Mouse (Mus musculus) E14TG2a.4 (cell line): ENCODE measurements at regions not wholly inside any gene's neighbourhood (a gene's known extent, or its start where the extent isn't known, plus 50 kb on each side); places are given as distances from the start of the nearest gene placed in this dataset.

Source experiments
- H3K27me3 ChIP-seq: 2 replicates; pipeline ENCODE4 v1.6.1; 2014; ENCODE audit warnings: low read length, control low read depth; ENCODE audit not compliant: insufficient read depth
- H3K36me3 ChIP-seq: 2 replicates; pipeline ENCODE4 v1.6.1; 2014; ENCODE audit warnings: low read length, control low read depth; ENCODE audit not compliant: insufficient read depth
- H3K4me1 ChIP-seq: replicated peaks from 2 replicates; pipeline ENCODE4 v1.6.1; 2014; ENCODE audit warnings: low read depth, low read length, control low read depth
- H3K4me3 ChIP-seq: replicated peaks from 2 replicates; pipeline ENCODE4 v1.5.1; 2014; ENCODE audit warnings: mild to moderate bottlenecking, low read length
- H3K9me3 ChIP-seq: 2 replicates; pipeline ENCODE4 v1.6.1; 2014; ENCODE audit warnings: low read length, control low read depth
- CTCF ChIP-seq: conservative IDR thresholded peaks from 2 replicates; pipeline ENCODE4 v1.5.1; 2014; ENCODE audit warnings: low read length
- NANOG ChIP-seq: IDR thresholded peaks from 2 replicates; pipeline ENCODE4 v1.6.1; 2014; ENCODE audit warnings: borderline replicate concordance, low read length, mixed read lengths
- POU5F1 ChIP-seq: IDR thresholded peaks from 2 replicates; pipeline ENCODE4 v1.6.1; 2014; ENCODE audit warnings: low read length, borderline replicate concordance

DNA sequence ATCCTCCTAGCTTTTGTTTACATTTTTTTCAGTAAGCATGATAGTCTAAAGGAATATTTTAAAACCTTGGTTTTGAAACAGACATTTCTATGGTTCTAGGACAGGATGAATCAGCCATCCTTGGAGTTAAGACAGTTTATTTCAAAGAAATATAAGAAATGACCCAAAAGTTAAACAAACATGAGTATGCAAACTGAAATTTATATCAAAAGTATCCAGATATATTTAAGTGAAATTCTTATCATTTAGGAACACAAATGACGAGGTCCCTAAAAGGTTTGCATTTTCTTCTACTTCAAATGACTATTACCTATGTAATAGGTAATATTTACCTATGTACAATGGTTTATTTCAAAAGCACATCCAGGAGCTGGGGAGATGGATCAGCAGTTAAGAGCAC, 179.5 kb downstream of the Ndufa4 start:
- TF ChIP-seq POU5F1 (no peak), NANOG (no peak), CTCF (no peak)
- Histone ChIP-seq H3K4me3 (no peak overlapping the region), H3K9me3 (no peaks in the 10 kb centered on the region), H3K4me1 (no peaks in the 10 kb centered on the region), H3K36me3 (no peaks in the 10 kb centered on the region), H3K27me3 (no peaks in the 10 kb centered on the region)

DNA sequence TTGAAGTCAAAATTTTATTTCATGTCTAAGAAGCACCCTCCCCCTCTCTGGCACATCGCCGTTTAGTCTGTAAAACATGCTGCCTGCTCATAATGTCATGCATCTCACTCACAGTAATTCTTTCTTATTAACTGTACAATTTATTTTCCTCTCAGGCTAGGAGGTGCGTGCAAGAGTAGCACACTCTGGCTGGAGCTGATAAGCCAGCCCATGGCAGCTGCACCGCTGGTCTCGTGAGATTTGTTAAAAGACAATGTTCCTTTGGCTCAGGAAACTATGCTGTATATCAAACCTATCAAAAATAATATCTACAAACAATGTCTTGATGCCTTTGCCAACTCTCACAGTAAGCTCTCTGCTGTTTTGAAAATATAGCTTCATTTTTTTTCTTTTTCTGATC, 179.9 kb downstream of the Ndufa4 start:
- H3K27me3 ChIP-seq, result no peaks in the 10 kb centered on the region

DNA sequence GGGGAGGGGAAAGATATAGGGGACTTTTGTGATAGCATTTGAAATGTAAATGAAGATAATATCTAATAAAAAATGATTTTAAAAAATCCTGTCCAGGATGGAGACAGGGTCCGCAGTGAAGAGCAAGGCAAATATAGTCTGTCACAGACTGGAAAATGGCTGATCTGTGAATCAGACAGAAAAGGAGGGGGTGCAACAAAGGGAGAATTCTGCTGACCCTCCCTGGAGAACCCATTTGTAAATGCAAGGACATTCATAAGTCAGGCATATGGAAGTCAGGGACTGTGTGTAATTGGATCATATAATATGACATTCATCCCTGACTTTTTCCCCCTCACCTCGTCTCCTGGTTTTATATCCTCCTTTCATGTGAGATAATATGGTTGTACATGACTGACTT, 183.8 kb downstream of the Ndufa4 start:
- H3K27me3 ChIP-seq, result no peaks in the 10 kb centered on the region
- H3K9me3 ChIP-seq, result no peaks in the 10 kb centered on the region
- H3K4me1 ChIP-seq, result no peaks in the 10 kb centered on the region
- H3K4me3 ChIP-seq, result no peak overlapping the region
- H3K36me3 ChIP-seq, result no peaks in the 10 kb centered on the region
- no peak for TF ChIP-seq POU5F1

More for the DNA sequence above, 179.9 kb downstream of the Ndufa4 start:
- Histone ChIP-seq H3K4me3 (no peak overlapping the region), H3K36me3 (no peaks in the 10 kb centered on the region), H3K9me3 (no peaks in the 10 kb centered on the region), H3K4me1 (no peaks in the 10 kb centered on the region)
- TF ChIP-seq NANOG, result no peak
- no peak for TF ChIP-seq CTCF
- no peak for TF ChIP-seq POU5F1

DNA sequence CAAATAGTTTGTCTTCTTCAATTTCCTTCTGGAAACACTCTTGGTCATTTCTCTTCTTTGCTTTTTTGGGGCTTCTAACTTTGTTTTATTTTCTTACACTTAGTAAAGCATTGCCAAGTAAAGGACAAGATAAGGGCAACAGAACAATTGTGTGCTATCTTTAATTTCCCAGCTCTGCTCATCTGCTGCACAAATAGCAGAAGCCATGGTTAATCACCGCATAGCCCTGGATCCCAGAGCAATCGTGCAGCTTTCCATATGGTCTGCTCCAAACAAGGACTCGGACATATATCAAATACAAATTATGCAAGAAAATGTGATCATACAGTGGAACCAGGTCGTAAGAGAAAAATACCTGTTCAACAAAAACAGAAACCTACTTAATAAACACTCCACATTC, 187.0 kb downstream of the Ndufa4 start:
- no peaks in the 10 kb centered on the region for H3K9me3 ChIP-seq
- H3K36me3 ChIP-seq, result no peaks in the 10 kb centered on the region
- H3K4me3 ChIP-seq, result no peak overlapping the region
- H3K4me1 ChIP-seq, result no peaks in the 10 kb centered on the region
- TF ChIP-seq POU5F1, result no peak
- TF ChIP-seq CTCF, result no peak
- TF ChIP-seq NANOG, result no peak
- H3K27me3 ChIP-seq, result no peaks in the 10 kb centered on the region

DNA sequence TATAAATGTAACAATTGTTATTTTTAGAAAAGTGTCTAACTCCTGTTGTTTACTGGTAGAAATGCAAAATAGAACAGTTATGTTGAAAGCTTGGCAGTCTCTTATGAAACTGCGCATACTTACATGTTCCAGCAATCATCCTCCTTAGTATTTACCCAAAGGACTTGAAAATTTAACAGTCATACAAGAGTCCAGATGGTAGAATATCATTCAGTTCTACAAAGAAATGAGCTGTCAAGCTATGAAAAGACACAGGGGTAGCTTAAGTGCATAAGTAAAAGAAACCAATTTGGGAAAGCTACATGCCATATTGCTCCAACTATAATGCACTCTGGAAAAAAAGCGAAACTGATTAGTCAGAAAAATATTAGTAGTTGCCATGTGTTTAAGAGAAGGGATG, 196.7 kb downstream of the Ndufa4 start:
- no peak overlapping the region for H3K4me3 ChIP-seq
- no peaks in the 10 kb centered on the region for H3K36me3 ChIP-seq
- no peaks in the 10 kb centered on the region for H3K27me3 ChIP-seq
- H3K9me3 ChIP-seq, result peaks cover 7% of the 10 kb centered on the region; the same call in 1 of the 2 replicates
- no peaks in the 10 kb centered on the region for H3K4me1 ChIP-seq
- TF ChIP-seq CTCF (no peak), POU5F1 (no peak), NANOG (no peak)

DNA sequence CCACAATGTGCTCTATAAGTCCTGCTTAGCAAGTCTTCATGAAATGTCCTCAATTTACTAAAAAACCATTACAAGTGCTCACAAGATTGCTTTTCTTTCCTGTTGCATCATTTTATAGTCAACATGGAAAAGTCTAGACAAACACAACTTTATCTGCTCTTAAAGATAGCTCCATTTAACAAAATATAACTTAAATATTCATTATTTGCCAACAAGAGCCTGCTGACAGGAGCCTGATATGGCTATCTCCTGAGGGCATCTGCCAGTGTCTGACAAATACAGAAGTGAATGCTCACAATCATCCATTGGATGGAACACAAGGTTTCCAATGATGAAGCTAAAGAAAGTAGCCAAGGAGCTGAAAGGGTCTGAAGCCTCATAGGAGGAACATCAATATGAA, 197.8 kb downstream of the Ndufa4 start:
- H3K36me3 ChIP-seq, result no peaks in the 10 kb centered on the region
- peaks cover 7% of the 10 kb centered on the region; the same call in 1 of the 2 replicates for H3K9me3 ChIP-seq
- no peak overlapping the region for H3K4me3 ChIP-seq
- TF ChIP-seq CTCF (no peak), NANOG (no peak), POU5F1 (no peak)
- no peaks in the 10 kb centered on the region for H3K27me3 ChIP-seq
- no peaks in the 10 kb centered on the region for H3K4me1 ChIP-seq
